Mouse (Mus musculus): ENCODE measurements around the gene Bscl2. TPM values are rescaled to one million over a fixed set of nuclear protein-coding genes. Genes with fewer than 3 reads are reported as not detected.

The Bscl2 gene
- polyA plus RNA-seq (2017; shearing (Covaris generic)), result 112 TPM

GRCm38 (mm10) chr19:8837251-8837791 lies at the start of gene Bscl2:
TSS of gene Bscl2 (plus strand) at chr19:8837467.

GRCm38 (mm10) chr19:8798264-8798946 lies 38.9 kb upstream of the Bscl2 start, which contains the start of gene Polr2g:
TSS of gene Polr2g (minus strand) at chr19:8798577.

GRCm38 (mm10) chr19:8802130-8802821 lies 35.0 kb upstream of the Bscl2 start, which contains the start of gene Zbtb3:
TSS of gene Zbtb3 (plus strand) at chr19:8802555.

GRCm38 (mm10) chr19:8818801-8819595 lies 18.3 kb upstream of the Bscl2 start, which contains the start of gene Ttc9c:
TSS of gene Ttc9c (minus strand) at chr19:8819333.

DNA sequence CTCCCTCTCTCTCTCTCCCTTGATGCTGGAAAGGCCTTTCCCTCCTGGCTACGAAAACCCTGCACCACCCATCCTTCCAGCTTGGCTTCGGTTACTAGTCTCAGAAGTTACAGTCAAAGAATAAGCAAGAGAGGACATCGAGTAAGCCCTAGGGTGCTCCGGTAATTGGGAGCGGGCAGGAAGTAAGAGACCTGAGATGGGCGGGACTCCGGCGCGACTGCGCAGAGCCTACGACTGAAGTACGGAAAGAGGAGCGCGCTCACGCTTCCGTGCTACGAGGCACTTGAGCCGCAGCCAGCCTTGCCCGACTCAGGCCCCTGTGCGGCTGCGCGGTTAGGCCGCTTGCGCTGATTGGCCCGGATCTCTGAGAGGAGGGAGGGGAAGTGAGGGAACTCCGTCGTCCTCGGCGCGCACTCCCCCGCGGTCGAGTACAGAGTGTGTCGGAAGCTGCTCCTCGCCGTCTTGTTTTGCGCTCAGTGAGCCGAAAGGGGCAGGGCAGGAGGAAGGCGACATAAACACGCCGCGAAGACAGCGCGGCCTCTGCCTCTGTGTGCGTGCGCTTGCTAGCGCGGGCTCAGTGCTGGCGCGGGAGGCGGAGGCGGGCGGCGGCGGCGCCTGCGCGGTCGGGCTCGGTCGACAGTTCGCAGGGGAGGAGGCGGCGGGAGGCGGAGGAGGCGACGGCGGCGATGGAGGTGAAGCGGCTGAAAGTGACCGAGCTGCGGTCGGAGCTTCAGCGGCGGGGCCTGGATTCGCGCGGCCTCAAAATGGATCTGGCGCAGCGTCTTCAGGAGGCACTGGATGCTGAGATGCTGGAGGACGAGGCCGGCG lies 17.5 kb upstream of the Bscl2 start, which contains the start of gene Hnrnpul2:
TSS of gene Hnrnpul2 (plus strand) at position 415 of the 828 bp plus-strand sequence.

GRCm38 (mm10) chr19:8829660-8830059 lies 7.6 kb upstream of the Bscl2 start, which contains the start of gene AC129217.1:
TSS of gene AC129217.1 (plus strand) at chr19:8829773.

GRCm38 (mm10) chr19:8839103-8839907 lies 2.0 kb downstream of the Bscl2 start, which contains the start of gene Gng3:
TSS of gene Gng3 (minus strand) at chr19:8839194.

GRCm38 (mm10) chr19:8850402-8850901 lies 13.2 kb downstream of the Bscl2 start, which contains the start of gene Lrrn4cl:
TSS of gene Lrrn4cl (plus strand) at chr19:8850768.

GRCm38 (mm10) chr19:8871267-8872186 lies 34.3 kb downstream of the Bscl2 start, which contains the start of gene Ubxn1:
TSS of gene Ubxn1 (plus strand) at chr19:8871496.

DNA sequence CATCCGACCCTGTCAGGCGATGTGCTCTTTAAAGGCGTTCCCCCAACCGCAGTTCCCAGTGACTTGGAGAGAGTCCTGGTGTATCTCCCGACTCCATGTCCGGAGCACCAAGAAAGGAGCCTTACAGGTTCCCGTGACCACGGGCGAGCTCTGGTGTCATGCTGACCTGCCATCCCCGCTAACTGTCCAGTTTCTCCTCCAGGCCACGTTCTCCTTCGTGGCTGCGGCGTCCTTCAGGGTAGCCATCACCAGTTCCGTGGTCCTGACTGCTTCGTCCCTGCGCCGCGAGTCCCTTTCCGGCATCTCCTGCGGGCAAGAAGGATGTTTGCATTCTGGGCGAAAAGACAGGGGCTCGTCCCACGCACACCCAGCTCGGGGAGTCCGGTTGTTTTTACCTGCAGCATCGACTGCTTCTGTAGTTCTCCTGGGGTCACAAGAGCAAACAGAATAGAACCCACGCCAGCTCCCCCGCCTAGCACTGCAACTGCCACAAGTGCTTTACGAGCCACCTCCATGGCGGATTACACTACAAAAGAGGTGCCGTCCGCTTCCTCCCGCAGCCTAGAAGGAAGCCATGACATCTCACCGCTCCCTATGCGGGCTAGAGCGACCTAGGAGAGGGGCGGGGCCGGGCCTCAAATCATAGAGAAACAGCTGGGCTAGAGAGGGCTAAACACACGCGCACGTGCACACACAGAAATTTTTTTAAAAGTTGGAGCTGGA lies 43.2 kb downstream of the Bscl2 start, which contains the start of gene Uqcc3:
TSS of gene Uqcc3 (minus strand) at position 613 of the 723 bp plus-strand sequence.

GRCm38 (mm10) chr19:8883616-8884015 lies 46.3 kb downstream of the Bscl2 start, which contains the start of the genes Lbhd1 and Gm49403:
TSS of gene Lbhd1 (plus strand) at chr19:8883732.
TSS of gene Gm49403 (plus strand) at chr19:8883930.

DNA sequence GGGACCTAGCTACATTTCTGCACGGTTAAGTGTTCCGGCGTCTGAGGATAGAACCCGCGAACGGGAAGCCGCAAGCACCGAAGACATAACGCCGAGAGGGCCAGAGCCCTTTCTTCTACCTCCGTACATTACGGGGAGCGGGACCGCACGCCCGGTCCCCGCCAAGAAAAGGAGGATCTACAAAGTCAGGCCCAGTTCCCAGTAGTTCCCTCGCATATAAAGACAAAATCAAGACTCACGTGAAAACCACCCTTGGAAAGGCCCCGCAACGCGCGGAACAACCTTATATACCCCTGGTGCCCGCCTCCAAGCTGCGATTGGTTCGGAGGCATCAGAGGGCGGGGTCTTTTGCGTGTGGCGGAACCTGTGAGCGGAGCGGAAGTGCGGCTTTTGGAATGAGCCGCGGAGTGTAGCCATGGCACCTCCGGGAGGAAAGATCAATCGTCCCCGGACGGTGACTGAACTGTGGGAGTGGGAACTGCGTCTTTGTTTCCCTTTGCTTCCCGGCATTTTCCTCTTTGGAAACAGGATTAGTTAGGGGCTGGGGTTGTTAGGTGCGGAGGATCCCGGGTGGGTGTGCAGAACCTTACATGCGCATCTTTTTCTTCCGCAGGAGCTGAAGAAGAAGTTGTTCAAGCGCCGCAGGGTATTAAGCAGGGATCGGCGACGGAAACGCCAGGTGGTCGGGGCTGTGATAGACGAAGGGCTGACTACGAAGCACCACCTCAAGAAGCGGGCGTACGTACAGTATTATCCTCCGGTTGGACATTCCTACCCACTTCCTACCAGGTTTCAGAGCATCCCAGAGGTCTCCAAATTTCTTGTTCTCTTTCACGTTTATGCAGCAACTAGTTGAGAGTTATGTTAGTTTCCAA lies 51.5 kb downstream of the Bscl2 start, which contains the start of the genes 1810009A15Rik and Gm49416:
TSS of gene 1810009A15Rik (plus strand) at position 343 of the 875 bp plus-strand sequence.
TSS of gene Gm49416 (plus strand) at position 416 of the 875 bp plus-strand sequence.

DNA sequence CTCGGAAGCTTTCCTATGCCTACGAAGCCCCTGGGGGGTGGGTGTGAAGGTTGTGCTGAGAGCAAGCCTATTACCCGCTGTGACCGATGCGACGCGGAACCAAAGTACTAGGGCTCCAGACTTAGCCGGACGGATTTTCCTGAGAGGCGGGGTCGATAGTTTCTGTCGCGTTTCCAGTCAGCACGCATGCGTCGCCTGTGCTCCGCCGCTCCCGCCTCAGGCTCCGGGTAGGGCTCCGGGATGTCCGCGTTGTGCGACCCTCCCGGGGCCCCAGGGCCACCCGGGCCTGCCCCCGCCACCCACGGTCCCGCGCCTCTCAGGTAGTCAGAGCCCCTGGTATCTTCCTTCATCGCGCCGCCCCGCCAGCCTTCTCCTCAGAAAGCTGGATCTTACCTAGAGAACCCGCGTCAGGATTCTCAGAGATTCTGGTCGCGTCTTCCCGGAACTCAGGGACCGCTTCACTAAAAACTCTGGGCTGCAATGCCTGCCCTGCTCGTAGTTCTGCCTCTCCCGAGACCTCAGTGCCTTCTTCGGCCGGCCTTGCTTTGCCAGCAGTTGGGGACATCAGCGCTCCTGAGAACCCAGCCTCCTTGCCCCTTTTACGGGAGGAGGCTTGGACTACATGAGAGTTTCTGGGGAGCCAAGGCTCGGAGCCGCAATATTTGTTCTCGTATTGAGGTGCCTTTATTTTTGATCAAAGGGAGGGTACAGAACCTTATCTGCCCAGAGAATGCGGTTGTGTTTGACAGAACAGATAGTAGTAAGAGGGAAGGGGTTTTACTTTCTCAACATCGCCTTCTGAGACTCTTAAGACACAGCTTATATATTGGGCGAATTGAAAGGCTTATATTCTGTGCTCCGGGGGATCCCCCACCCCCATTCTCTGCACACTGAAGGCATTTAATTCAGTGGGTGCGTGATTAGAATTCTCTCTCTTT lies 55.8 kb downstream of the Bscl2 start, which contains the start of gene Ints5:
TSS of gene Ints5 (plus strand) at position 177 of the 938 bp plus-strand sequence.

GRCm38 (mm10) chr19:8897865-8898495 lies 60.7 kb downstream of the Bscl2 start, which contains the start of gene Ganab:
TSS of gene Ganab (plus strand) at chr19:8898071.

